Mouse (Mus musculus): ENCODE data around the gene Rap2a.

DNA sequence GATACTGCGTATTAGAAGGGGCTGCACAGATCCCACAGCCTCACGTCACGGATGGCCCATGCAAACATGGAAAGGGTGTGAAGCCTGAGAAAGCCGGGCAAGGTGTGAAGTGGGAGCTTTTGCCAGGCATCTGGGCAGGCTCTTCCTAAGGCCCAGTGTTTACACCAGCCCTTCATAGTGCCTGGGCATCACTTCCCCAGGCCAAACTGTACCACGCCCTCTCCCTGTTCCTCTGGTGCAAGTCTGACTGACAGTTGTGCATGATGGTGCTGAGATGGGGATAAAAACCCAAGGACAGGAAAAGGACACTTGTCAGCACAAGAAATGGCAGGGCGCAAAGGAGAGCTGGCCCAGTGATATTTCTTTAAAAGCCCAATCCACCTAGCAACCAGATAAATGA lies 27.7 kb downstream of the Rap2a start:
- TF ChIP-seq POLR2A (IDR thresholded peaks at IDR 0.05; ENCODE audit: insufficient read depth, low read length) (no peak), CTCF (IDR thresholded peaks at IDR 0.05; ENCODE audit: low read depth, low read length) (no peak)
